Mouse (Mus musculus): Measurements from ENCODE around the gene Mobp. TPM values are rescaled to one million over a fixed set of nuclear protein-coding genes. Genes with fewer than 3 reads are reported as not detected.

Gene Mobp
- polyA plus RNA-seq, 1 experiment from 2014 or later, result not detected

DNA sequence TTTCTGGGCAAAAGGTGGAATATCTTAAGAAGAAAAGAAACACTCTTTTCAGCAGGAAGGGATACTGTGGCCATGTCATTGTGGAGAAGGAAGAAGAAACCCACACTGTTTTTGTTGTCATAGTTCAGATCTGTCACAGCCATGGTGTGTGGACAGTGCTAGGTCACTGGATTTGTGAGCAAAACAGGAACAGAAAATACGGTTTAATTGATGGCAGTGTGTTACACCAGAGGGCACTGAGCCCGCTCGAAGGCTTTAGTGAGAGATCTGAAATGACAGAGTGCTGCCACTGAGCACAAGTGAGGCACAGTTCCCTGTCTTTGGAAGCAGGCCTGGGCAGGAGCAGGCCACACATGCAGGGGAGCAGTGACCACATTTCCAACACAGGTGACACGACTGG lies 31.3 kb upstream of the Mobp start:
- Histone ChIP-seq H3K9ac (no peak overlapping the region), H3K9me3 (no peaks in the 10 kb centered on the region), H3K27me3 (no peaks in the 10 kb centered on the region), H3K36me3 (peaks cover 41% of the 10 kb centered on the region), H3K27ac (no peak overlapping the region), H3K4me1 (no peaks in the 10 kb centered on the region), H3K4me3 (no peak overlapping the region), H3K4me2 (no peak overlapping the region)
- 86% methylated on average over 4 of the region's 4 CpGs for WGBS
- ATAC-seq (ENCODE audit: borderline replicate concordance, extremely low read depth, low FRiP score, low TSS enrichment), result no peak

DNA sequence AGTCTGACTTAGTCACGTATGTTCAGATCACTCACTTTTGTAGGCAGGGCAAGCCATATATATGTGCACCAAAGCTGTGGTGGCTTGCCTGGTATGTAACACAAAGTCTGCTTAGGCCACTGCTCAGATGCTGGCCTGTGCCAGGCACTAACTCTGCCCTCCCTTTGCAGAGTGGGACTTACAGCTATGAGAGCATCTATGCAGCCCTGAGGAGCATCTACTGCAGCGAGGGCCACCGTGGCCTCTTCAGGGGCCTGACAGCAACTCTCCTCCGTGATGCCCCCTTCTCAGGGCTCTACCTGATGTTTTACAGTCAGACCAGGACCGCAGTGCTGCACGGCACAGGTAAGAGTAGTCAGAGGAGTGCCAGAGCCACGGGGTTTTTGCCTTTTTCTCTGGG lies 29.0 kb upstream of the Mobp start:
- WGBS, result 89% methylated on average over 7 of the region's 7 CpGs

DNA sequence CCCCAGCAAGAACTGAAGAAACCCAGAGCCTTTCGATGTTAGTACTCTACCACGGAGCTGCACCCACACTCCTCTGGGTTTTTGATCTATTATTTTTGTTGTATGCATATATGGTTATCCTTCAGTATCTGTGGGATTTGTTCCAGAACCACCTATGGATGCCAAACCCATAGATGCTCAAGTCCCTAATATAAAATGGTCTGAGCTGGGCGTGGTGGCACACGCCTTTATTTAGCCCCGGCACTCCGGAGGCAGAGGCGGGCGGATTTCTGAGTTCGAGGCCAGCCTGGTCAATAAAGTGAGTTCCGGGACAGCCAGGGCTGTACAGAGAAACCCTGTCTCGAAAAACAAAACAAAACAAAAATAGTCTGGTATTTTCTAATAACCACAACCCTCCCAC lies 22.6 kb upstream of the Mobp start:
- WGBS, result 48% methylated on average over 11 of the region's 11 CpGs
- Histone ChIP-seq H3K27ac (peak overlapping the region; percentile 78), H3K4me3 (peak overlapping the region; percentile 92), H3K9ac (peak overlapping the region; percentile 37; the same call in 1 of the 2 replicates), H3K4me1 (peaks cover 18% of the 10 kb centered on the region), H3K27me3 (no peaks in the 10 kb centered on the region), H3K36me3 (peaks cover 49% of the 10 kb centered on the region), H3K4me2 (peak overlapping the region; percentile 56), H3K9me3 (no peaks in the 10 kb centered on the region)
- no peak for ATAC-seq (ENCODE audit: borderline replicate concordance, extremely low read depth, low FRiP score, low TSS enrichment)

More for the DNA sequence above, 29.0 kb upstream of the Mobp start:
- H3K36me3 ChIP-seq, result peaks cover 49% of the 10 kb centered on the region
- no peaks in the 10 kb centered on the region for H3K4me1 ChIP-seq
- no peak overlapping the region for H3K27ac ChIP-seq
- H3K9me3 ChIP-seq, result no peaks in the 10 kb centered on the region
- no peak overlapping the region for H3K4me3 ChIP-seq
- H3K4me2 ChIP-seq, result no peak overlapping the region
- H3K27me3 ChIP-seq, result no peaks in the 10 kb centered on the region
- no peak overlapping the region for H3K9ac ChIP-seq
- ATAC-seq (ENCODE audit: borderline replicate concordance, extremely low read depth, low FRiP score, low TSS enrichment), result no peak

DNA sequence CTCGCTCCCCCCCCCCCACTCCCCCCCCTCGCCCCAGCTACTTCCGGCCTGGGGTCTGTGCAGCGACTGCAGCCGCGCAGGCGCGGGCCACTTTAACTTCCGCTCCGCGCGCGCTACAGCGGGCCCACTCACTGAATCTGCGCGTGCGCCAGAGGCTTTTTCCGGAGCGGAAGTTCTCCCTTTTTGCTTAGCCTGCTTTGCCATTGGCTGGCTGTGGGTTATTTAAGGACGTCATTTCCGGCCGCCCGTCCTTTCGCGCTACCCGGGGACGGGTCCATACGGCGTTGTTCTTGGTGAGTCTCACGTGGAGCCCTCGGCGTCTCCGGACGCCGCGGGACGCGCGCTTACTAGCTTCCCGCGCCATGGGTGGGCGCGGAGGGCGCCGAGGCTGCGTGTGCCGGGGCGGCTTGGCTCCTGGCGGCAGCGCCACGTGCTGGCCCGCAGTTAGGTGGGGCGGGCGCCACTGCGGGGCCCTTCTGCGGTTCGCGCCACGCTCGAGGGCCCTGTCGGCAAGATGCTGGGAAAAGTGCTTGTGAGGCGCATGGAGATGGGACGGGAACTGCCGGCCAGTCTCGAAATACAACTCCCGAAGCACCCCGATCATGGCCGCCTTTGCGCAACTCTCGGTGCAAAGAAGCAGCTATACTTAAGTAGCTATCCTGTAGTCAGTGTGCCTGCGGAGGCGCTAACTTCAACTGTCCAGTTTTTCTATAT lies 21.8 kb upstream of the Mobp start, which contains the start of gene Rpsa:
Rpsa (plus strand) TSS at position 152 of the 714 bp plus-strand sequence.
- peak within 1 kb of the TSS; percentile 100 for H3K9ac ChIP-seq
- ATAC-seq (ENCODE audit: borderline replicate concordance, extremely low read depth, low FRiP score, low TSS enrichment), result peak; percentile 97
- H3K36me3 ChIP-seq, result peaks cover 52% of the 10 kb centered on the region
- under 1% methylated on average over 69 of the region's 72 CpGs for WGBS
- H3K27me3 ChIP-seq, result no peaks in the 10 kb centered on the region
- H3K4me1 ChIP-seq, result peaks cover 18% of the 10 kb centered on the region
- H3K9me3 ChIP-seq, result no peaks in the 10 kb centered on the region
- peak within 1 kb of the TSS; percentile 92 for H3K27ac ChIP-seq
- H3K4me3 ChIP-seq, result peak within 1 kb of the TSS; percentile 92
- H3K4me2 ChIP-seq, result peak within 1 kb of the TSS; percentile 83

DNA sequence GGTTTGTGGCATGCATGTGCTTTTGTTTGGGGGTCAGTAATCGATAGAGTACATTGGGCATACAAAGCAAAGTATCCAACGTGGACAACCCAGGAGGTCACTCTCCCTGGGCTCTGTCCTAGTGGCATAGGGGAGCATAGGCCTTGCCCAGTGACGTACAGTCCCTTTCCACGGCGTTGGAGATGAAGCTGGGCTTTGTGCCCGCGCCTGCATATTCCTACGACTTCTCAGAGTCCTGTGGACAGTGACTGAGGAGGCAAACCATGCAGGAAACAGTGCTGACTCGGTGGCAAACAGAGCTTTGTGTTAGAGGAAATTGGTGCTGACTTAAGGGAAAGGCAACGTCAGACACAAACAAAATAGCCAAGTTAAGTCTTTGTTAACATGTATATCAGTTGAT lies 20.2 kb upstream of the Mobp start:
- Histone ChIP-seq H3K27me3 (no peaks in the 10 kb centered on the region), H3K9me3 (no peaks in the 10 kb centered on the region), H3K9ac (peak overlapping the region; percentile 100), H3K4me1 (peaks cover 18% of the 10 kb centered on the region), H3K27ac (0 out of 2 replicates have a peak overlapping the region, but pooled peaks have one; percentile 41), H3K4me2 (peak overlapping the region; percentile 83), H3K36me3 (peaks cover 45% of the 10 kb centered on the region), H3K4me3 (peak overlapping the region; percentile 92)
- ATAC-seq (ENCODE audit: borderline replicate concordance, extremely low read depth, low FRiP score, low TSS enrichment), result no peak
- 53% methylated on average over 10 of the region's 10 CpGs for WGBS

DNA sequence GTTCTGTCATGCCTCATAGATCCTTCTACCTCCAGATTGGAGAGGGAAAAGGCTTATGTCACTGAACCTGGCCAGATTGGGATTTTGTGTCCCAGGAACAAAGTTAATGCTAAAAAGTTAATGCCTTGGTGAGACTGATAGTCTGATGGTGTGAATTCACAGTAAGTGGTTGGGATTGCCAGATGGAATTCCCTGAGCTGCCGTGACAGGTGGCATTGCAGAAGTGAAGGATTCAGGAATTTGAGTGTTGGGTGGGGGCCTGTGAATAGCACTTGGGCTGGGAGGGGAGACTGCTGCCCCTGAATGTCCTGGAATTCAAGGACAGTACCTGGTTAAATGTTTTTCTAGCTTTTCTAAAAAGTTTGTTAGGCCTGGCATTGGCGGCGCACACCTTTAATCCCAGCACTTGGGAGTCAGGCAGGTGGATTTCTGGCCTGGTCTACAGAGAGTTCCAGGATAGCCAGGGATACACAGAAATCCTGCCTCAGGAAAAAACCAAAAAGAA lies 17.7 kb upstream of the Mobp start:
- Histone ChIP-seq H3K4me2 (no peak overlapping the region), H3K4me3 (no peak overlapping the region), H3K36me3 (peaks cover 45% of the 10 kb centered on the region), H3K9ac (no peak overlapping the region), H3K9me3 (no peaks in the 10 kb centered on the region), H3K27me3 (no peaks in the 10 kb centered on the region), H3K27ac (no peak overlapping the region), H3K4me1 (peaks cover 17% of the 10 kb centered on the region)
- WGBS, result 81% methylated on average over 3 of the region's 3 CpGs
- no peak for ATAC-seq (ENCODE audit: borderline replicate concordance, extremely low read depth, low FRiP score, low TSS enrichment)

DNA sequence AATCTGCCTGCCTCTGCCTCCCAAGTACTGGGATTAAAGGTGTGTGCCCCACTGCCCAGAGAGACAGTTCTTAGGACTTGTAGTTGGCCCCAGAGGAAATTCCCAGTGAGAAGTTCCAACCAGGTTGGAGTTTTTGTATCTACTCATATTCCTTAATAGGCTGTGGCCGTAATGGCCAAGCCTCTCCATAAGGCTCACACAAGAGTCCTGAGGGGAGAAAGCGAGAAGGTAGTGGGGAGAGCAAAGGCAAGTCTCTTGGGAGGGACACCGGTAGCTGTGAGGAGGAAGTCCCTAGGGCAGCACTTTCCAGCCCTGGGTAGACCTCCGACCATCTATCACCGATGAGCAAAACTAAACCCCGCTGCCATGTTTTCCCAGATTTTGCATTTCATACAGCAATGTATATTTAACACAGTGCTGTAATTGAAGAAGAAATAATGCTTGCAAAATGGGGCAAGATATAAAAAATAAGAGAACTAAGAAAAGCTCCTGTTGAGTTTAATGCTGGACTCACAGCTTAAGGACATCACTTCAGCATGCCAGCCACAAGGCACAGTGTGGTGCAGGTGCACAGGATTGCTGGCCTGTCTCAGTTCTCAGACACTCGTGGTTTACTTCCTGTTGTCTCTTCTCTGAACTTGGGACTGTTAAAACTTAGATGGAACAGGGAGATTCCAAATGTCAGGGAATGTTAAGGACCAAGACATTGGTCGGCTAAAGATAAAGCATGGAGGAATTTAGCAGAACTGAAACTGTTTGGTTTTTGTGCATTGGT lies 16.3 kb upstream of the Mobp start:
- no peak for ATAC-seq (ENCODE audit: borderline replicate concordance, extremely low read depth, low FRiP score, low TSS enrichment)
- Histone ChIP-seq H3K9me3 (no peaks in the 10 kb centered on the region), H3K27me3 (no peaks in the 10 kb centered on the region), H3K27ac (0 out of 2 replicates have a peak overlapping the region, but pooled peaks have one; percentile 13), H3K9ac (no peak overlapping the region; the same call in 1 of the 2 replicates), H3K36me3 (peaks cover 45% of the 10 kb centered on the region), H3K4me3 (no peak overlapping the region), H3K4me1 (peaks cover 16% of the 10 kb centered on the region), H3K4me2 (no peak overlapping the region)
- WGBS, result 30% methylated on average over 8 of the region's 8 CpGs

DNA sequence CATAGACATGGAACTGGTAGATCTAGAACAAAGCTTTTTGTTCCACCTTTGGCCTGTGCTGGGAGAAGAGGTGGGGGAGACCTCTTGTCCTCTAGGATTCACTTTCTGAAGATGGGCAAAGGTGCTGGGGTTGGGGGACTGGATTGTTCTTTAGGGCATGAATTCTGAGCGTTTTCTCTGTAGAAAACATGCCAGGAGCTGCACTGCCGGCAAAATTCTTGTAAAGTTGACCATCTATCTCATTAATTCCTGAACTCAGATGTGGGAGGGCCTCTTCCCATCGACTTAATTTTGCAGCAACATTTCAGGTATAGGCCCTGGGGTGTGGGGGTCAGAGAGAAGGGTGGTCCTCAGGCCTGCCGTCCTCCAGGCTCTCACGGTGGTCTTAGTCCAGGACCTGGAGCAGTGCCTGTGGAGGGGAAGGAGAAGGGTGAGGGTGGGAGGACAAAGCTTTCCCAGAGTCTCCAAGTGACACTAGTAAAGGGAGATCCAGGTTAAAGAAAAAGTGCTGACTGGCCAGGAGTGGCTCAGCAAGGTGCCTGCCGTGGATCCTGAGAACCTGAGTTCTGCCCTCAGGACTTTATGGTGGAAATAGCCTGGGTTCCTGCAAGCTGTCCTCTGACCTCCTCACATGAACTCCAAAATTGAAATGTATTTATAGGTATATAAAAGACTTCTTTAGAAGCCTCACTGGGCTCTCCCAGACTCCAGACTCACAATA lies 15.6 kb upstream of the Mobp start:
- WGBS, result 48% methylated on average over 6 of the region's 6 CpGs
- H3K27me3 ChIP-seq, result no peaks in the 10 kb centered on the region
- no peak for ATAC-seq (ENCODE audit: borderline replicate concordance, extremely low read depth, low FRiP score, low TSS enrichment)
- no peak overlapping the region for H3K4me2 ChIP-seq
- H3K27ac ChIP-seq, result 0 out of 2 replicates have a peak overlapping the region, but pooled peaks have one; percentile 13
- H3K4me3 ChIP-seq, result no peak overlapping the region
- H3K9me3 ChIP-seq, result no peaks in the 10 kb centered on the region
- H3K4me1 ChIP-seq, result peaks cover 10% of the 10 kb centered on the region
- H3K9ac ChIP-seq, result no peak overlapping the region
- H3K36me3 ChIP-seq, result peaks cover 41% of the 10 kb centered on the region

DNA sequence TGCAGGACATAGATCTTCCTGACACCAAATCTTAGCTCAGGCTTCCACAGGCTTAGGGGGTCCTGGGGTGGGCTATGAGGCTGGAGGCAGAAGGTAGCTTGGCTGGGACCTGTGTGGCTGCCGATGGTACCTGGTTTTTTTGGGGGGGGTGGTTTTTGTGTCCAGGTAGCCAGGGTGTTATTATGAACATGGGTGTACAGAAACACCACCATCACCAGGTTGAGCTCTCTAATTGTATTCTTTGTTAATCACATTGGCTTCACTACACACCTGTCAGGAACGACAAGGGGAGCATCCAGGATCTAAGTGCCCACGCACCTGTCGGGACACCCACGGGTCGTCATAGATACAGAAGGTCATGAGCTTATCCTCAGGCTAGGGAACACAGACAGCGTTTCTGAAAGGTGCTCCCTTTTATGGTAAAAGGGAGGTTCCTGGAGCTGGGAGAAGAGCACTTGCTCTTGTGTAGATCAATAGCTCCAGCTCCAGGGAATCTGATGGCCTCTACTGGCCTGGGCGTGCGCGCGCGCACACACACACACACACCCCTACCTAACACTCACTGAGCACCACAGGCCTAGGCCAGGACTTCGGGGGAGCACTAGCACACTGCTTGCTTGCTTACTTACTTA lies 14.9 kb upstream of the Mobp start:
- no peak overlapping the region for H3K27ac ChIP-seq
- H3K4me3 ChIP-seq, result no peak overlapping the region
- 71% methylated on average over 13 of the region's 13 CpGs for WGBS
- no peaks in the 10 kb centered on the region for H3K9me3 ChIP-seq
- no peak overlapping the region for H3K4me2 ChIP-seq
- no peak overlapping the region for H3K9ac ChIP-seq
- H3K27me3 ChIP-seq, result no peaks in the 10 kb centered on the region
- peaks cover 3% of the 10 kb centered on the region for H3K4me1 ChIP-seq
- ATAC-seq (ENCODE audit: borderline replicate concordance, extremely low read depth, low FRiP score, low TSS enrichment), result no peak
- peaks cover 34% of the 10 kb centered on the region for H3K36me3 ChIP-seq

DNA sequence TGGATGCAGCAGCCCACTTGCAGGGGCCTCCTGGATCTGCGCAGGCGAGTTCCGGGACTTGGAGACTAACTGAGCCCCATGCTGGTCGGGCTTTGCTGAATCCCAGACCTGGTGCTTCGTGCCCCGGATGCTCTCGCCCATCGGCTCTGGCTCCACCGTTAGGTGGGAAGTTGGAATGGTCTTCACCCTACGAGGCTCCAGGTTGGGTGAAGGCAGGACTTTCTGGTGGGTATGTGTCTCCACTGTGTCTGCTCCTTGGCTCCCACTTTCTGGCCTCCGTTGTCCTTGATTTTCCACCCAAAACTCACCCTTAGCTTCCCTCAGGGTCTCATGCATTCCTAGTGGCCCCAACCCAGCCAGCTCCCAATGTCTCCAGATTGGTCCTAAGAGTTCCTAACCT lies 14.1 kb upstream of the Mobp start:
- ATAC-seq (ENCODE audit: borderline replicate concordance, extremely low read depth, low FRiP score, low TSS enrichment), result no peak
- WGBS, result 88% methylated on average over 11 of the region's 11 CpGs
- H3K27me3 ChIP-seq, result no peaks in the 10 kb centered on the region
- H3K4me2 ChIP-seq, result no peak overlapping the region
- H3K9ac ChIP-seq, result no peak overlapping the region
- H3K9me3 ChIP-seq, result no peaks in the 10 kb centered on the region
- no peaks in the 10 kb centered on the region for H3K4me1 ChIP-seq
- H3K27ac ChIP-seq, result no peak overlapping the region
- H3K4me3 ChIP-seq, result no peak overlapping the region
- H3K36me3 ChIP-seq, result peaks cover 26% of the 10 kb centered on the region

DNA sequence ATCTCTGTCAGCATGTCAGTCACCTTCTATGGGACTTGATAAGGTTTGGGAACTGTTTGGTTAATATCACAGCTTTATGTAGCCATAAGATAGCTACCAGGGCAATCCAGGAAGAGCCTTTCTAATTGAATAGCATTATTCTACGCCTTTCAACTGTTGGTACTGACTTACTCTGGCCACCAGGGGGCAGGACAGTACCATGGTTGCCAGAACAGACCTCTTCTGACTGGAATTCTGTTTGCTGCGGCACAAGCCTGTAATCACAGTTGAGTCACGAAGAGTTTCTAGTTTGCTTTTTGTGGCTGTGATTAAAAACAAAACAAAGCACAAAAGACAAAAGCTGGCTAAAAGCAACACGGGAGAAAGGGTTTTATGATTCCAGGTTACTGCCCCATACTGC lies 8.9 kb upstream of the Mobp start:
- Histone ChIP-seq H3K4me1 (no peaks in the 10 kb centered on the region), H3K4me3 (no peak overlapping the region), H3K27me3 (no peaks in the 10 kb centered on the region), H3K27ac (no peak overlapping the region), H3K36me3 (no peaks in the 10 kb centered on the region), H3K9ac (no peak overlapping the region), H3K9me3 (no peaks in the 10 kb centered on the region), H3K4me2 (no peak overlapping the region)
- 6% methylated on average over 4 of the region's 4 CpGs for WGBS
- ATAC-seq (ENCODE audit: borderline replicate concordance, extremely low read depth, low FRiP score, low TSS enrichment), result no peak

Measured in lung, embryonic 15.5 days (tissue).